Mouse (Mus musculus) left cerebral cortex, adult 18-20 months (tissue): ENCODE data around the gene Olfr1475. TPM values are rescaled to one million over a fixed set of nuclear protein-coding genes. Genes with fewer than 3 reads are reported as not detected.
"Not testable (repeated sequence)": the region's sequence is repeated elsewhere in the genome, so short reads cannot be mapped to it uniquely, and the experiment has no call there.

Source experiments
- DNase-seq, 2 experiments: peaks; one replicate each; pipeline ENCODE4 v3.0.0; 2021 to 2022; ENCODE audit warnings: low spot score in 2 of 2, mixed read lengths in 1 of 2
- long read RNA-seq, 2 experiments: library from polyadenylated mRNA; stranded (forward); transcript quantifications; one replicate each; pipeline ENCODE4 v2.0.0; 2021
- total RNA-seq, 2 experiments: library from RNA; stranded (reverse); gene quantifications; 2 replicates each; pipeline ENCODE4 v1.2.3; 2021

The Olfr1475 gene
- not detected for total RNA-seq
- long read RNA-seq, experiment 1: 0 reads
- long read RNA-seq, experiment 2: 0 reads

GRCm38 (mm10) chr19:13480096-13480495 lies at the start of gene Olfr1475:
TSS of gene Olfr1475 (minus strand) at chr19:13480196.
- DNase-seq: no peak

GRCm38 (mm10) chr19:13527613-13528012 lies 47.6 kb upstream of the Olfr1475 start, which contains the start of gene Olfr1480:
TSS of gene Olfr1480 (plus strand) at chr19:13527913.
- no peak for DNase-seq

DNA sequence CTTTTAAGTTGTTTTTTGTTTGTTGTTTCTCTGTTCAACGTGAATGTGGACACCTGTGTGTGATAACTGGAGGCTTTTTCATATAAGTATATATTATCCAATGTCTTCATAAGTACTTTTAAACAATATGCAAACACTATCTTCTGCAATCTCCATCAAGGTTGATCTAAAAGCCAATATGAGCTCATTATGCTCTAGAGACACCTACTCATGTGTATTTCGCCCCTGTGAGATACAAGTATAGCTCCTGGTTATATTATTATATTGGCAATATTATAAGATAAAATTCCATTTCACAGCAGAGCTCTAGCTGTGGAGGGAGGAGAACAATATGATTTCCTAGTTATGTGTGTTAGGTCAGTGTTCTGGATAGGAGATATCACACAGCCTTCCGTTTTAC lies 20.2 kb upstream of the Olfr1475 start, which contains the start of gene Olfr1477:
Gene Olfr1477, plus strand, starts transcription at position 301 of the 400 bp plus-strand sequence.
- no peak for DNase-seq

DNA sequence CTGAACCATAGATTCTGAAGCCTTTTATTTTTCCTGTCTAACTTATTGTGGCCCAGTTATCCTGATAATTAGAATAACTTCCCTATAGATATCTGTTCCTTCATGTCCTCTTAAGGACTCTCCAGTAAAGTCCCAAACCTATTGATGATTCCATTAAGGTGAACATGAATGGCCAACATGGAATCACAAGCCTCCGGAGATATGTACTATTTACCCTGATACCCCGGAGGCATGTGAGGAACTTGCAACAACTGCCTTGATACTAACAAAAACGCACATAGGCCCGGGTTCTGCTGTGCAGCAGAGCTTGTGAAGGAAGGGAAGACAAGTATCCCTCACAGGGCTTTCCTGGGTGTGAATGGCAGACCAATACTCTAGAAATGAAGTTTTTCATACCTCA lies 10.7 kb downstream of the Olfr1475 start, which contains the start of gene Olfr1474:
Gene Olfr1474, plus strand, starts transcription at position 301 of the 400 bp plus-strand sequence.
- not testable (repeated sequence) for DNase-seq

GRCm38 (mm10) chr19:13455986-13456385 lies 24.0 kb downstream of the Olfr1475 start, which contains the start of gene Olfr1472:
TSS of gene Olfr1472 (minus strand) at chr19:13456086.
- no peak for DNase-seq

DNA sequence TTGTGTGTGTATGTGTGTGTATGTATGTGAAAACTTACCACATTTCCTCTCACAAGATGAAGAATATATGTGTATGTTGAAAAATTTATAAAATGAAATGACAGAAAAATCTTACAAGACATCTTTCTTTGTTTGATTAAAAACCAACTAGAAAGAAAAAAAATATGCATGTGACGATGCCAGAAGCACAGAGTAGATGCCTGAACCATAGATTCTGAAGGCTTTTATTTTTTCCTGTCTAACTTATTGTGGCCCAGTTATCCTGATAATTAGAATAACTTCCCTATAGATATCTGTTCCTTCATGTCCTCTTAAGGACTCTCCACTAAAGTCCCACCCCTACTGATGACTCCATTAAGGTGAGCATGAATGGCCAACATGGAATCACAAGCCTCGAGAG lies 36.9 kb downstream of the Olfr1475 start, which contains the start of gene Olfr1471:
Gene Olfr1471, plus strand, starts transcription at position 301 of the 400 bp plus-strand sequence.
- DNase-seq: not testable (repeated sequence)

Other genes starting within 250 kb of the Olfr1475 start
- not detected for gene Olfr1463, start 248.9 kb downstream of the Olfr1475 start, total RNA-seq
- not detected for gene Olfr1465, start 164.7 kb downstream of the Olfr1475 start, total RNA-seq
- gene Olfr1466, start 141.3 kb downstream of the Olfr1475 start, total RNA-seq: not detected
- not detected for gene Olfr1467, start 118.0 kb downstream of the Olfr1475 start, total RNA-seq
- gene Olfr1469, start 72.3 kb downstream of the Olfr1475 start, total RNA-seq: not detected
- not detected for gene Olfr1471, start 36.8 kb downstream of the Olfr1475 start, total RNA-seq
- not detected for gene Olfr1472, start 24.1 kb downstream of the Olfr1475 start, total RNA-seq
- gene Olfr1474, start 10.6 kb downstream of the Olfr1475 start, total RNA-seq: not detected
- not detected for gene Olfr1477, start 20.4 kb upstream of the Olfr1475 start, total RNA-seq
- gene Olfr1480, start 47.7 kb upstream of the Olfr1475 start, total RNA-seq: not detected
- not detected for gene Olfr1484, start 103.3 kb upstream of the Olfr1475 start, total RNA-seq
- not detected for gene Olfr1487, start 137.2 kb upstream of the Olfr1475 start, total RNA-seq
- not detected for gene Olfr1489, start 151.4 kb upstream of the Olfr1475 start, total RNA-seq
- gene Olfr1490, start 170.9 kb upstream of the Olfr1475 start, total RNA-seq: not detected
- not detected for gene Olfr1491, start 217.1 kb upstream of the Olfr1475 start, total RNA-seq
- not detected for gene Olfr1493-ps1, start 243.1 kb upstream of the Olfr1475 start, total RNA-seq